Mouse (Mus musculus) small intestine, adult 2 months (tissue): ENCODE data around the gene Gm614. TPM values are rescaled to one million over a fixed set of nuclear protein-coding genes. Genes with fewer than 3 reads are reported as not detected.
A peak's percentile ranks its signal among the peaks of the same experiment; 100 is the strongest.

Experiments
- H3K27ac ChIP-seq: fragments of 200-500 bp; 2 replicates; pipeline ENCODE4 v1.5.1; 2012; ENCODE audit warnings: low read depth, low read length, control low read depth, inconsistent platforms; ENCODE audit not compliant: insufficient read depth
- H3K27me3 ChIP-seq: fragments of 200-500 bp; 2 replicates; pipeline ENCODE4 v1.6.1; 2012; ENCODE audit warnings: mild to moderate bottlenecking, moderate library complexity, low read length, inconsistent platforms; ENCODE audit not compliant: control insufficient read depth, insufficient read depth
- H3K36me3 ChIP-seq: fragments of 200-500 bp; 2 replicates; pipeline ENCODE4 v1.6.1; 2012; ENCODE audit warnings: mild to moderate bottlenecking, low read length, control low read depth, inconsistent platforms; ENCODE audit not compliant: control insufficient read depth, insufficient read depth
- H3K4me1 ChIP-seq: fragments of 200-500 bp; 2 replicates; pipeline ENCODE4 v1.6.1; 2012; ENCODE audit warnings: low read length, inconsistent platforms, mixed read lengths; ENCODE audit not compliant: control insufficient read depth, insufficient read depth, insufficient read length
- H3K4me3 ChIP-seq: fragments of 200-500 bp; 2 replicates; pipeline ENCODE4 v1.5.1; 2012; ENCODE audit warnings: low read depth, mild to moderate bottlenecking, control low read depth, inconsistent platforms, low read length, moderate library complexity
- CTCF ChIP-seq: fragments of 200-500 bp; IDR thresholded peaks from 2 replicates; pipeline ENCODE4 v1.5.1; 2012; ENCODE audit warnings: low read depth, mild to moderate bottlenecking, control low read depth, inconsistent platforms, low read length, moderate library complexity, mixed read lengths; ENCODE audit not compliant: insufficient replicate concordance, insufficient read length; ENCODE audit errors: extremely low read depth
- POLR2A ChIP-seq: fragments of 200-500 bp; IDR thresholded peaks from 2 replicates; pipeline ENCODE4 v1.6.1; 2012; ENCODE audit warnings: low read depth, mild to moderate bottlenecking, control low read depth, inconsistent platforms, low read length, moderate library complexity
- WGBS: fragments of 180-500 bp; shearing (Covaris S2); methylation state at CpG from one replicate; pipeline ENCODE4 v1.1.7; 2018; 5-methylcytosine and 5-hydroxymethylcytosine counted together
- polyA plus RNA-seq: library from polyadenylated mRNA; depleted of rRNA; stranded (reverse); fragments of >200 nt; gene quantifications from 2 replicates; pipeline ENCODE4 v1.2.3, GENCODE M21; 2012

The Gm614 gene
- polyA plus RNA-seq, 1 experiment, result 0.23 TPM

GRCm38 (mm10) chrX:101290111-101290510 lies 26.3 kb upstream of the Gm614 start:
- Histone ChIP-seq H3K27me3 (no peaks in the 10 kb centered on the region), H3K27ac (no peak overlapping the region), H3K36me3 (peaks cover 64% of the 10 kb centered on the region), H3K4me1 (no peaks in the 10 kb centered on the region), H3K4me3 (no peak overlapping the region)
- TF ChIP-seq CTCF, result no peak
- WGBS, result 86% methylated on average over 10 of the region's 10 CpGs

GRCm38 (mm10) chrX:101289037-101289436 lies 25.2 kb upstream of the Gm614 start:
- 89% methylated on average over 7 of the region's 7 CpGs for WGBS
- H3K27ac ChIP-seq, result no peak overlapping the region
- H3K4me1 ChIP-seq, result no peaks in the 10 kb centered on the region
- H3K36me3 ChIP-seq, result peaks cover 62% of the 10 kb centered on the region
- H3K27me3 ChIP-seq, result no peaks in the 10 kb centered on the region
- H3K4me3 ChIP-seq, result no peak overlapping the region
- TF ChIP-seq POLR2A (no peak), CTCF (no peak)

DNA sequence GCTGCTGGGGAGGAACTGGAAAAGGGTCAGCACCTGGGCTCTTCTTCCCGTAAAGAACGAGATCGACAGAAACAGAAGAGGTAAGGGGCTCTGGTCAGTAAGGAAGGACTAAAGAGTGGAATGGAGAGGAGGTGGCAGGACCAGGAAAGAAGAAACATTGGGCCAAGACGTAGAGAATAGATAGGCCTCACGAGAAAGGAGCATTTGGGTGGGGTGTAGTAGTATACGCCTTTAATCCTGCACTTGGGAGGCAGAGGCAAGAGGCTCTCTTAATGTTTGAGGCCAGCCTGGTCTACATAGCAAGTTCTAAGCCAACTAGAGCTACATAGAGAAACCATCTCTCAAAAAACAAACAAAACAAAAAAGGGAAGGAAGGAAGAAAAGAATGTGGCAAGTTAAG lies 24.6 kb upstream of the Gm614 start:
- 90% methylated on average over 6 of the region's 6 CpGs for WGBS
- Histone ChIP-seq H3K36me3 (peaks cover 61% of the 10 kb centered on the region), H3K27ac (no peak overlapping the region), H3K4me3 (no peak overlapping the region), H3K27me3 (no peaks in the 10 kb centered on the region), H3K4me1 (no peaks in the 10 kb centered on the region)
- TF ChIP-seq CTCF, result no peak
- TF ChIP-seq POLR2A, result no peak

- 79% methylated on average over 3 of the region's 3 CpGs for WGBS
- peaks cover 61% of the 10 kb centered on the region for H3K36me3 ChIP-seq
These were observed 23.8 kb upstream of the Gm614 start for GRCm38 (mm10) chrX:101287543-101287942.

DNA sequence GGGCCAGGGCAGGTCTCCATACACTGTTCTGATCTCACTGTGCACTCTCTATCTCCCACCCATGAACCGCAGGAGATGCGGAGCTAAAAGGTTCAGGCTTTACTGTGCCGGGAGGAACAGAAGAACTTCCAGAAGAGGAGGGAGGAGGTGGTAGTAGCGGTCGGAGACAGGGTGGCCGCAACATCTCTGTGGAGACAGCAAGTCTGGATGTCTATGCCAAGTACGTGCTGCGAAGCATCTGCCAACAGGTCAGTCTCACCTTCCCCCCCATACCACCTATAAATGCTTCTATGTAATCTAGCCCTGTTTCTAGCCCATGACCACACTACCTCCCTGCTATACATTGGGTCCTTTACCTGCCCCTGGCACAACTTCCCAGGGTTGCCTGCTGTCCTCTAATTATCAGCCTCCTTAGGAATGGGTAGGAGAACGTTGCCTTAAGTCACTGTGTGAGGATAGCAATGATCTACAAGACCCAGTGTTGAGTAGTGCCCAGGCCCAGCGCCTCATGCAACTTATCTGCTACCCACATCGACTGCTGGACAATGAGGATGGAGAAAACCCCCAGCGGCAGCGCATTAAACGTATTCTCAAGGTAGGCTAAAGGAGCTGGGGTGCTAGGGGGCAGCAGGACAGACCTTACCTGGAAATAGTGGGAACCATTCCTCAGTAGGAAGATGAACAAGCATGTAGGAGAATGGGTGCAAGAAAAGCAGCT lies 22.3 kb upstream of the Gm614 start:
- H3K27me3 ChIP-seq, result no peaks in the 10 kb centered on the region
- TF ChIP-seq POLR2A (no peak), CTCF (no peak)
- H3K36me3 ChIP-seq, result peaks cover 64% of the 10 kb centered on the region
- no peak overlapping the region for H3K4me3 ChIP-seq
- H3K27ac ChIP-seq, result no peak overlapping the region
- H3K4me1 ChIP-seq, result no peaks in the 10 kb centered on the region
- WGBS, result 92% methylated on average over 14 of the region's 14 CpGs

More at GRCm38 (mm10) chrX:101287543-101287942, 23.8 kb upstream of the Gm614 start:
- Histone ChIP-seq H3K27me3 (no peaks in the 10 kb centered on the region), H3K4me1 (no peaks in the 10 kb centered on the region), H3K27ac (no peak overlapping the region), H3K4me3 (no peak overlapping the region)
- no peak for TF ChIP-seq POLR2A
- no peak for TF ChIP-seq CTCF

DNA sequence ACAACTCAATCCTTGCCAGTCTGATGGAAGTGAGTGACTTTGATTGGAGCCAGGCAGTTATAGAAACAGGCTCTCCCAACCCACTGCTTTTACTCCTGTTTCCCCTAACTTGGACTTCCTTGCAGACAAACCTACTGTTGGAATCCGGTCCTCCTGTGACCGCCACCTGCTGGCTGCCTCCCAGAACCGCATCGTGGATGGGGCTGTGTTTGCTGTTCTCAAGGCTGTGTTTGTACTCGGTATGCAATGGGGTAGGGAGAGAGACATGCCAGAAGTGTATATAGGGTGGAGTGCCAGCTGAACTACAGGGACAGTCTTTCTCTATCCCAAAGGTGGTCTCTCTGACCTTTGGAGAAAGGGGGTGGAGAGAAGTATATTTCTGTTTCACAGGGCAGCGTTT lies 21.7 kb upstream of the Gm614 start:
- no peaks in the 10 kb centered on the region for H3K4me1 ChIP-seq
- WGBS, result 29% methylated on average over 6 of the region's 6 CpGs
- peaks cover 65% of the 10 kb centered on the region for H3K36me3 ChIP-seq

GRCm38 (mm10) chrX:101282813-101283212 lies 19.0 kb upstream of the Gm614 start:
- 80% methylated on average over 6 of the region's 6 CpGs for whole genome bisulfite sequencing
- peaks cover 57% of the 10 kb centered on the region for H3K36me3 ChIP-seq
- H3K27ac ChIP-seq, result no peak overlapping the region
- H3K4me1 ChIP-seq, result no peaks in the 10 kb centered on the region
- H3K27me3 ChIP-seq, result no peaks in the 10 kb centered on the region
- no peak overlapping the region for H3K4me3 ChIP-seq
- TF ChIP-seq POLR2A (no peak), CTCF (no peak)

More for the DNA sequence above, 21.7 kb upstream of the Gm614 start:
- no peak for TF ChIP-seq POLR2A
- TF ChIP-seq CTCF, result peak; percentile 63; the same call in 1 of the 2 replicates
- no peak overlapping the region for H3K4me3 ChIP-seq
- H3K27ac ChIP-seq, result no peak overlapping the region
- H3K27me3 ChIP-seq, result no peaks in the 10 kb centered on the region
